Mouse (Mus musculus) ES-CJ7 (cell line): ENCODE results near the gene Gm13057.
"Not testable (repeated sequence)": the region's sequence is repeated elsewhere in the genome, so short reads cannot be mapped to it uniquely, and the experiment has no call there.

ENCODE experiments used
- DNase-seq: peaks from one replicate; pipeline ENCODE4 v3.0.0; 2011; ENCODE audit warnings: low read depth, low spot score

The Gm13057 gene

DNA sequence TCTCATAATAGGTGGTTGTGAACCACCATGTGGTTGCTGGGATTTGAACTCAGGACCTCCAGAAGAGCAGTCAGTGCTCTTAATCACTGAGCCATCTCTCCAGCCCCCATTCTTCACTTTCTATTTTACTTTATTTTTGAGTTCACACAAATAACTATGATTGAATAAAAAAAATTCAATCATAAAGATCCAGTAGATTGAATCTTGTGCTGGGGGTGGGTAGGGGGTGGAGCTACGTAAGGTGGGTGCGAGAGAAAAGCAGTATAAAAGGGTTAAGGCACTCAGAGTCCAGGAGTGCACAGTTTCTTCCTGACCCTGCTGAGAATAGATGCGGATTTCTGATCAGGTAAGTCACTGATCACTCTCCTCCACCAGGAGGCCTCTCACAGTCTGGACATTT, at the start of gene Gm13057, which contains the start of gene BC080695:
Gm13057 (plus strand) TSS at position 310 of the 400 bp plus-strand sequence.
BC080695 (plus strand) TSS at position 301 of the 400 bp plus-strand sequence.
- not testable (repeated sequence) for DNase-seq

DNA sequence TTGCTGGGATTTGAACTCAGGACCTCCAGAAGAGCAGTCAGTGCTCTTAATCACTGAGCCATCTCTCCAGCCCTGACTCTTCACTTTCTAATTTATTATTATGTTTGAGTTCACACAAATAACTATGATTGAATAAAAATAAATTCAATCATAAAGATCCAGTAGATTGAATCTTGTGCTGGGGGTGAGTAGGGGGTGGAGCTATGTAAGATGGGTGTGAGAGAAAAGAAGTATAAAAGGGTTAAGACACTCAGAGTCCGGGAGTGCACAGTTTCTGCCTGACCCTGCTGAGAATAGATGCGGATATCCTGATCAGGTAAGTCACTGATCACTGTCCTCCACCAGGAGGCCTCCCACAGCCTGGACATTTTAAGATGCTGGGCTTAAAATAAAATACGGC, 40.5 kb upstream of the Gm13057 start, which contains the start of gene Gm13043:
Gm13043 (plus strand) TSS at position 301 of the 400 bp plus-strand sequence.
- DNase-seq = no peak

DNA sequence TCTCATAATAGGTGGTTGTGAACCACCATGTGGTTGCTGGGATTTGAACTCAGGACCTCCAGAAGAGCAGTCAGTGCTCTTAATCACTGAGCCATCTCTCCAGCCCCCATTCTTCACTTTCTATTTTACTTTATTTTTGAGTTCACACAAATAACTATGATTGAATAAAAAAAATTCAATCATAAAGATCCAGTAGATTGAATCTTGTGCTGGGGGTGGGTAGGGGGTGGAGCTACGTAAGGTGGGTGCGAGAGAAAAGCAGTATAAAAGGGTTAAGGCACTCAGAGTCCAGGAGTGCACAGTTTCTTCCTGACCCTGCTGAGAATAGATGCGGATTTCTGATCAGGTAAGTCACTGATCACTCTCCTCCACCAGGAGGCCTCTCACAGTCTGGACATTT, 15.9 kb upstream of the Gm13057 start, which contains the start of gene Gm13040:
Gm13040 (plus strand) TSS at position 301 of the 400 bp plus-strand sequence.
- not testable (repeated sequence) for DNase-seq
